Mouse (Mus musculus) 416B (cell line): ENCODE data around the gene Syn3.
"Not testable (repeated sequence)": the region's sequence is repeated elsewhere in the genome, so short reads cannot be mapped to it uniquely, and the experiment has no call there.

Source experiments
- DNase-seq: peaks from one replicate; pipeline ENCODE4 v3.0.0; 2011; ENCODE audit warnings: low read depth

Gene Syn3

GRCm38 (mm10) chr10:86052818-86053522, 445.7 kb downstream of the Syn3 start:
- DNase-seq, result peak; percentile 88

- no peak for DNase-seq
These were observed 448.2 kb downstream of the Syn3 start for GRCm38 (mm10) chr10:86050522-86050921.

GRCm38 (mm10) chr10:86047786-86048185, 450.9 kb downstream of the Syn3 start:
- no peak for DNase-seq

- no peak for DNase-seq
These were observed 452.3 kb downstream of the Syn3 start for GRCm38 (mm10) chr10:86046371-86046770.

GRCm38 (mm10) chr10:86044066-86044465, 454.6 kb downstream of the Syn3 start:
- DNase-seq, result no peak

- DNase-seq, result no peak
These were observed 455.0 kb downstream of the Syn3 start for GRCm38 (mm10) chr10:86043651-86044050.

- no peak for DNase-seq
These were observed 464.5 kb downstream of the Syn3 start for GRCm38 (mm10) chr10:86034007-86034728.

GRCm38 (mm10) chr10:86032517-86032916, 466.2 kb downstream of the Syn3 start:
- DNase-seq, result no peak

GRCm38 (mm10) chr10:86030743-86031142, 468.0 kb downstream of the Syn3 start:
- DNase-seq, result no peak

GRCm38 (mm10) chr10:86026807-86027206, 471.9 kb downstream of the Syn3 start:
- DNase-seq, result not testable (repeated sequence)

- no peak for DNase-seq
These were observed 472.3 kb downstream of the Syn3 start for GRCm38 (mm10) chr10:86026354-86026753.

GRCm38 (mm10) chr10:86025906-86026305, 472.8 kb downstream of the Syn3 start:
- no peak for DNase-seq

- DNase-seq, result no peak
These were observed 475.5 kb downstream of the Syn3 start for GRCm38 (mm10) chr10:86023149-86023548.

- no peak for DNase-seq
These were observed 476.3 kb downstream of the Syn3 start for GRCm38 (mm10) chr10:86022474-86022816.

GRCm38 (mm10) chr10:86021749-86022473, 476.8 kb downstream of the Syn3 start, which contains the start of gene Fbxo7:
Fbxo7 (plus strand) TSS chr10:86021972.
- DNase-seq, result peak; percentile 90

- DNase-seq, result no peak
These were observed 477.3 kb downstream of the Syn3 start for GRCm38 (mm10) chr10:86021408-86021748.

- no peak for DNase-seq
These were observed 479.9 kb downstream of the Syn3 start for GRCm38 (mm10) chr10:86018813-86019212.

GRCm38 (mm10) chr10:86017781-86018180, 480.9 kb downstream of the Syn3 start:
- no peak for DNase-seq

GRCm38 (mm10) chr10:86011781-86012180, 486.9 kb downstream of the Syn3 start, which contains the start of gene Bpifc:
Bpifc (minus strand) TSS chr10:86011895.
- DNase-seq, result peak; percentile 68

- DNase-seq, result peak; percentile 74
These were observed 487.5 kb downstream of the Syn3 start for GRCm38 (mm10) chr10:86011172-86011571.

- peak; percentile 27 for DNase-seq
These were observed 488.1 kb downstream of the Syn3 start for GRCm38 (mm10) chr10:86010636-86011035.

- DNase-seq, result no peak
These were observed 489.0 kb downstream of the Syn3 start for GRCm38 (mm10) chr10:86009688-86010087.

- DNase-seq, result peak; percentile 26
These were observed 492.2 kb downstream of the Syn3 start for GRCm38 (mm10) chr10:86006455-86006854.
